Mouse (Mus musculus) hematopoietic stem cell, adult 5-6 weeks (primary cell): ENCODE results near the gene Prkce. TPM values are rescaled to one million over a fixed set of nuclear protein-coding genes. Genes with fewer than 3 reads are reported as not detected.
"Not testable (repeated sequence)": the region's sequence is repeated elsewhere in the genome, so short reads cannot be mapped to it uniquely, and the experiment has no call there.

Experiments used
- ATAC-seq, 2 experiments: fragments of 125-278 bp in 1 of 2; replicated peaks in 1 of 2; 2 replicates each; pipeline ENCODE4 v1.8.0; 2016 to 2017; ENCODE audit warnings: inconsistent platforms in 2 of 2, mild to moderate bottlenecking in 2 of 2, moderate number of reproducible peaks in 2 of 2, low read depth in 1 of 2, moderate TSS enrichment in 1 of 2; ENCODE audit not compliant: low FRiP score in 2 of 2, poor library complexity in 2 of 2, severe bottlenecking in 2 of 2, insufficient read depth in 1 of 2, low TSS enrichment in 1 of 2
- total RNA-seq: library from RNA; stranded (forward); fragments of 172-1452, 232-1000 nt; gene quantifications from 2 replicates; pipeline ENCODE4 v1.2.3, GENCODE M21; 2017

The Prkce gene
- total RNA-seq, 1 experiment from 2014 or later = 15.4 TPM

- ATAC-seq = no peak
Observed at GRCm38 (mm10) chr17:86456512-86456911, 288.9 kb downstream of the Prkce start.

GRCm38 (mm10) chr17:86458302-86458980 lies 290.9 kb downstream of the Prkce start:
- ATAC-seq = no peak

GRCm38 (mm10) chr17:86460645-86461430 lies 293.3 kb downstream of the Prkce start:
- no peak for ATAC-seq

GRCm38 (mm10) chr17:86463369-86463768 lies 295.8 kb downstream of the Prkce start:
- no peak for ATAC-seq

- ATAC-seq = no peak
Observed at GRCm38 (mm10) chr17:86464197-86464596, 296.6 kb downstream of the Prkce start.

- no peak for ATAC-seq
Observed at GRCm38 (mm10) chr17:86464689-86465363, 297.2 kb downstream of the Prkce start.

GRCm38 (mm10) chr17:86465865-86466264 lies 298.3 kb downstream of the Prkce start:
- no peak for ATAC-seq

- ATAC-seq = no peak
Observed at GRCm38 (mm10) chr17:86466412-86466811, 298.8 kb downstream of the Prkce start.

- ATAC-seq = no peak
Observed at GRCm38 (mm10) chr17:86466871-86467270, 299.3 kb downstream of the Prkce start.

- ATAC-seq = no peak
Observed at GRCm38 (mm10) chr17:86467291-86467898, 299.8 kb downstream of the Prkce start.

- no peak for ATAC-seq
Observed at GRCm38 (mm10) chr17:86467967-86468366, 300.4 kb downstream of the Prkce start.

GRCm38 (mm10) chr17:86470160-86470559 lies 302.6 kb downstream of the Prkce start:
- no peak for ATAC-seq

- ATAC-seq = no peak
Observed at GRCm38 (mm10) chr17:86471684-86472083, 304.1 kb downstream of the Prkce start.

GRCm38 (mm10) chr17:86476674-86477073 lies 309.1 kb downstream of the Prkce start:
- no peak for ATAC-seq

GRCm38 (mm10) chr17:86477401-86477800 lies 309.8 kb downstream of the Prkce start:
- not testable (repeated sequence) for ATAC-seq

- ATAC-seq = no peak
Observed at GRCm38 (mm10) chr17:86479406-86479805, 311.8 kb downstream of the Prkce start.

- ATAC-seq = no peak
Observed at GRCm38 (mm10) chr17:86482675-86483074, 315.1 kb downstream of the Prkce start.
